Mouse (Mus musculus) heart, embryonic 14.5 days (tissue): ENCODE measurements around the gene Wars. TPM values are rescaled to one million over a fixed set of nuclear protein-coding genes. Genes with fewer than 3 reads are reported as not detected.

ENCODE experiments used
- ATAC-seq: fragments of 200-750 bp; cut with Nextera tagmentation; 2 replicates; pipeline ENCODE4 v1.8.0; 2017; ENCODE audit warnings: low read depth, moderate TSS enrichment; ENCODE audit not compliant: insufficient number of reproducible peaks, insufficient read depth, low FRiP score
- H3K27ac ChIP-seq, 2 experiments: fragments of 200-500 bp in 1 of 2; fragments of 300-500 bp in 1 of 2; sonication (generic) in 1 of 2; replicated peaks in 1 of 2; 2 replicates each; pipeline ENCODE4 v1.5.1; 2012 to 2014; ENCODE audit warnings: low read depth in 2 of 2, low read length in 2 of 2, control low read depth in 1 of 2, mild to moderate bottlenecking in 1 of 2, mixed read lengths in 1 of 2; ENCODE audit not compliant: control insufficient read depth in 1 of 2, insufficient read depth in 1 of 2
- H3K27me3 ChIP-seq: fragments of 300-500 bp; sonication (generic); 2 replicates; pipeline ENCODE4 v1.6.1; 2014; ENCODE audit warnings: mild to moderate bottlenecking, low read length, control low read depth; ENCODE audit not compliant: control insufficient read depth, insufficient read depth
- H3K36me3 ChIP-seq: fragments of 300-500 bp; sonication (generic); 2 replicates; pipeline ENCODE4 v1.6.1; 2014; ENCODE audit warnings: mild to moderate bottlenecking, control low read depth, low read length, mixed read lengths; ENCODE audit not compliant: control insufficient read depth, insufficient read depth
- H3K4me1 ChIP-seq, 2 experiments: fragments of 200-500 bp in 1 of 2; fragments of 300-500 bp in 1 of 2; sonication (generic) in 1 of 2; 2 replicates each; pipeline ENCODE4 v1.6.1; 2012 to 2014; ENCODE audit warnings: low read length in 2 of 2, control low read depth in 1 of 2, mixed read lengths in 1 of 2; ENCODE audit not compliant: control insufficient read depth in 2 of 2, insufficient read depth in 2 of 2
- H3K4me2 ChIP-seq: fragments of 300-500 bp; sonication (generic); 2 replicates; pipeline ENCODE4 v1.6.1; 2014; ENCODE audit warnings: mild to moderate bottlenecking, low read length
- H3K4me3 ChIP-seq, 2 experiments: fragments of 200-500 bp in 1 of 2; fragments of 300-500 bp in 1 of 2; sonication (generic) in 1 of 2; 2 replicates each; pipeline ENCODE4 v1.5.1; 2012 to 2014; ENCODE audit warnings: low read length in 2 of 2, mild to moderate bottlenecking in 2 of 2, control low read depth in 1 of 2, low read depth in 1 of 2, moderate library complexity in 1 of 2; ENCODE audit not compliant: control insufficient read depth in 1 of 2, insufficient read depth in 1 of 2
- H3K9ac ChIP-seq: fragments of 300-500 bp; sonication (generic); 2 replicates; pipeline ENCODE4 v1.6.1; 2014; ENCODE audit warnings: mild to moderate bottlenecking, low read length
- H3K9me3 ChIP-seq: fragments of 300-500 bp; sonication (generic); 2 replicates; pipeline ENCODE4 v1.6.1; 2016; ENCODE audit warnings: low read length, control low read depth; ENCODE audit not compliant: control insufficient read depth
- WGBS: fragments of 180-500 bp; shearing (Covaris S2); extraction: QIAGEN DNeasy Blood & Tissue Kit; methylation state at CpG from one replicate; pipeline ENCODE4 v1.1.7; 2014; 5-methylcytosine and 5-hydroxymethylcytosine counted together
- polyA plus RNA-seq: library from polyadenylated mRNA; unstranded; fragments of >200 nt; fragmentation: Nextera tagmentation; extraction: Ambion mirVana; gene quantifications from 2 replicates; pipeline ENCODE4 v1.2.1, GENCODE M21; 2014

Wars gene
- polyA plus RNA-seq, 1 experiment from 2014 or later: 57.0 TPM

- H3K4me2 ChIP-seq: no peak overlapping the region
- WGBS: 84% methylated on average over 8 of the region's 8 CpGs
- no peaks in the 10 kb centered on the region for H3K4me1 ChIP-seq
- H3K9ac ChIP-seq: no peak overlapping the region
- H3K27me3 ChIP-seq: no peaks in the 10 kb centered on the region
- ATAC-seq: no peak
- H3K4me3 ChIP-seq: no peak overlapping the region
- H3K9me3 ChIP-seq: no peaks in the 10 kb centered on the region
- no peak overlapping the region for H3K27ac ChIP-seq
- no peaks in the 10 kb centered on the region for H3K36me3 ChIP-seq
Observed at GRCm38 (mm10) chr12:108909846-108910433, 16.0 kb upstream of the Wars start.

DNA sequence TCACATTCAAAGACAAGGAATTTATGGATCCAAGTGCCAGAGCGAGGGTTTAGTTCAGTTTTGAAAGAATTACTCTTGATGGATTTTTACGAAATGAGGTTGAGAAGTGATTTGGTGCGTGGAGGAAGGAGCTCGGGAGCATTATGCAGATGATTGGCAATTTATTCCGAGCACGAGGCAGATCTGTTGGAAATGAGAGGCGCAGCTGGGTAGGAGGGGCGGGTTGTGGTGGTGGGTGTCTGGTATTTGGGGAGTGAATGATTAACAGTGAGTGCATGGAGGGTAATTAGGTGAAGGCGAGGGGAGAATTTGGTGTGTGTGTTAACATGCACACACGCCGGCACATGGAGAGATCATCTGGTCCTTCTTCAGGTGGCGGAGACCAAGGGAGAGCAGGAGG is 12.4 kb upstream of the Wars start:
- 81% methylated on average over 12 of the region's 12 CpGs for WGBS
- ATAC-seq: no peak
- no peaks in the 10 kb centered on the region for H3K4me1 ChIP-seq
- H3K4me2 ChIP-seq: no peak overlapping the region
- H3K9me3 ChIP-seq: no peaks in the 10 kb centered on the region
- H3K4me3 ChIP-seq: no peak overlapping the region
- no peak overlapping the region for H3K27ac ChIP-seq
- no peaks in the 10 kb centered on the region for H3K36me3 ChIP-seq
- H3K9ac ChIP-seq: no peak overlapping the region
- H3K27me3 ChIP-seq: no peaks in the 10 kb centered on the region

DNA sequence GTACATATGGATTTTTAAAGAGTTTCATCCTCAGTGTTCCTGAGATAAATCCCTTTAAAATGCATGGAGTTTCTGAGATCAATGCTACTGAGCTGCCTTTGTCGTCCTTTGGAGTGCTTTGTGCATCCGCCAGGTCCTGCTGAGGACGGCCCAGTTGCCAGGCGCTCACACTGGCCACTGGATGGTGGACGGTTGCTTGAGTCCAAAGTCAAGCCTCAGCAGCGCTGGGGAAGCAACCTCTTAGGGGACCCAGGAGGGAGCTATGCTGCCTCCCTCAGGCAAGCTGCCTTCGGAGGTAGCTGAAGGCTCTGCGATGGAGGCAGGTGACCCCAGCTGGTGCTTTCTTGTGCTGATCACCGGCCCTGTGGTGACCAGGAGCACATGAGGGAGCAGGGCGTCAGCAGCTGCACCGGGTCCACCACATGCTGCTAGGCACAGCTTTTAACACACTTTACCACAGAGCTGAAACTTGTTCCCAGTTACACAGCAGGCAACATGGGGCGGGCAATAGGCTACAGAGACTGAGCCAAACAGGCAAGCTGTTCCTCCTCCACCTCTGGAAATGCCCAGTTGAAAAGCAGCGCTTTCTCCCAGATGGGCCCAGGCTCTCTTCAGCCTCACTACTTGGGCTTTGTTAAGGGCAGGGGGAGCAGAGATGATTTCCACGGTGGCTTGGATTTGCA is 11.8 kb upstream of the Wars start:
- Histone ChIP-seq H3K9ac (no peak overlapping the region), H3K4me1 (no peaks in the 10 kb centered on the region), H3K4me3 (no peak overlapping the region), H3K4me2 (no peak overlapping the region), H3K9me3 (no peaks in the 10 kb centered on the region), H3K36me3 (no peaks in the 10 kb centered on the region), H3K27me3 (no peaks in the 10 kb centered on the region), H3K27ac (no peak overlapping the region)
- WGBS: 57% methylated on average over 14 of the region's 14 CpGs
- ATAC-seq: no peak

GRCm38 (mm10) chr12:108904276-108904653 is 10.3 kb upstream of the Wars start:
- H3K9me3 ChIP-seq: no peaks in the 10 kb centered on the region
- no peaks in the 10 kb centered on the region for H3K4me1 ChIP-seq
- no peak overlapping the region for H3K27ac ChIP-seq
- no peaks in the 10 kb centered on the region for H3K36me3 ChIP-seq
- H3K4me3 ChIP-seq: no peak overlapping the region
- no peak overlapping the region for H3K9ac ChIP-seq
- H3K4me2 ChIP-seq: no peak overlapping the region
- ATAC-seq: no peak
- 76% methylated on average over 8 of the region's 8 CpGs for WGBS
- no peaks in the 10 kb centered on the region for H3K27me3 ChIP-seq

DNA sequence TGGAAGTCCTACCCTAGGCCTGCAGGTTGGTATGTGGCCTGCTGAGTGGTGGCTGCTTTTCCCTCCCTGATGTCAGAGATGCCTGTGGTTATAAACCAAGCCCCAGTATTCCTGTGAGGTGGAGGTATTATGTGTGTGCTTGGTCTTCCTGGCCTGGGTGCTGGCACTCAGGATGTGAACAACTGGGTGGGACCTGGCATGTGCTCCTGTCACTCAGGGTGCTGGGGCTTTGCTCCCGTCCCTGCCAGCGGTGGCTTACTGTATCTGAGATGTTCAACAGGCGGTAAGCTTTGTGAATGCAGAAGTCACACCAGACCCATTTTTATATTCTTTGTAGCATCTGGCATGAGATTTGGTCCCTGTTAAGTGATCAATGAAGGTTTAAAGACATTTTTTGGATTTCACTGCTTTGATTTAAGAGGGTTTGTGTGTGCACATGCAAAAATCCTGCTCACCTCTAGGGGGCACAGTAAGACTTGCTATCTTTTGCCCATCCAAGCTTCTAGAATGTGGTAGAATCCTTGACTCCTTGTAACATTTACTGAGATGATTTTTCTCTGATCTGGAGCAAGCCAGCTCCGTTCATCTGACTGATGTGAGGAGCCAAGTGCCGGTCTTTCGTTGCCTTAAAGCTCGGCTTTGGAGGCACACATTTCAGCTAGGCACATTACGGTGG is 9.8 kb upstream of the Wars start:
- H3K27me3 ChIP-seq: no peaks in the 10 kb centered on the region
- no peaks in the 10 kb centered on the region for H3K4me1 ChIP-seq
- H3K27ac ChIP-seq: no peak overlapping the region
- H3K36me3 ChIP-seq: no peaks in the 10 kb centered on the region; the same call in 1 of the 2 replicates
- H3K4me3 ChIP-seq: no peak overlapping the region
- H3K4me2 ChIP-seq: no peak overlapping the region
- WGBS: 88% methylated on average over 8 of the region's 8 CpGs
- H3K9me3 ChIP-seq: no peaks in the 10 kb centered on the region
- H3K9ac ChIP-seq: no peak overlapping the region
- no peak for ATAC-seq

DNA sequence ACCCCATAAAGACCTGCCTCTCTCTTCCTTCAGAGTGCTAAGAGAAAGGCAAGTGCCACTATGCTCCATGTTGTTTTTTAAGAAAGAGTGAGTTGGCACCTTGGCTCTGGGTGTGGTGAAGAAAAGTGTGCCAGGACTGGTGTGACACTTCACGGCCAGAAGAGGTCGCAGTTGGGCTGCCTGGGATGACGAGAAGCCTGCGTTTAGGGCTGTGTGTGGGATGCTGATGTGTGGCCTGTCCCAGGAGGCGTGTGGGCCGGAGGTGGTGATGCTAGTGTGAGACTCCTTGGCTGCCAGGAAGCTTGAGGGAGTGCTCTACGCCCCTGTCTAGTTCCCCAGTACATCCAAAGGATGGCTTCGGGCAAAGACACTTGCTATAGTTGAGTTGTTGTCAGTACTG is 9.0 kb upstream of the Wars start:
- Histone ChIP-seq H3K27me3 (no peaks in the 10 kb centered on the region), H3K4me1 (no peaks in the 10 kb centered on the region), H3K4me3 (no peak overlapping the region), H3K4me2 (no peak overlapping the region), H3K27ac (no peak overlapping the region), H3K9me3 (no peaks in the 10 kb centered on the region), H3K9ac (no peak overlapping the region), H3K36me3 (peaks cover 3% of the 10 kb centered on the region; the same call in 1 of the 2 replicates)
- ATAC-seq: 0 out of 2 replicates have a peak, but pooled peaks have one; percentile 49
- 16% methylated on average over 8 of the region's 8 CpGs for WGBS

- ATAC-seq: no peak
- Histone ChIP-seq H3K27me3 (no peaks in the 10 kb centered on the region), H3K4me1 (no peaks in the 10 kb centered on the region), H3K27ac (no peak overlapping the region), H3K9me3 (no peaks in the 10 kb centered on the region), H3K9ac (no peak overlapping the region), H3K36me3 (peaks cover 3% of the 10 kb centered on the region; the same call in 1 of the 2 replicates), H3K4me2 (no peak overlapping the region), H3K4me3 (no peak overlapping the region)
- 20% methylated on average over 5 of the region's 5 CpGs for WGBS
Observed at GRCm38 (mm10) chr12:108901346-108901745, 7.4 kb upstream of the Wars start.
